Comparison of ENCODE assay signal across 9 mouse cellular contexts in the genomic region with DNA sequence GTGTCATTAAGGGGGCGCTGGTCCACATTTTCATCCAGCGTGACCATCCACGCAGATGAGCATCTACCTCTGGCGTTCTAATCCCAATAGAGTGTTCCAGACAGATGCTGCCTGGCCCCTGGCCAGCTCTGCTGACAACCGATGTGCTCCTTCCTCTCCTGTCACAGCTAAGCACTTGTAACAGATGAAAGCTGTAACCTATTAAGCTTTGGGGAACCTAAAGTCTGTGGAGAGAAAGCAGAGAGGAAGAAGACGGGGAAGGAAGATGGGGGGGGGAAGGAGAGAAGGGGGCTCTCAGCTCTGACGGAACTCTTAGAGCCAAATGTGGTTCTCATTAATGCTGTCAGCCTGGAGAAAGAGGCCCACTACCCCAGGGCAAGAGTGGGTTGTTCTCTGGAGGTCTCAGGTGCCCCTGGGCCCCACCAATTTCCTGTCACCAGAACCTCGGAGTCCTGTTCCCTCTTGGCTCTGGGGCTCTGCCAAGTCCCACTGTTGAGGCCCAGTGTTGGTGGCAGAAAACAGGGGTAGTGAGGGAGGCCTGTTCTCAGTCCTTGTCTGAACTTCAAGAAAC. TPM values are rescaled to one million over a fixed set of nuclear protein-coding genes. Genes with fewer than 3 reads are reported as not detected.
A peak's percentile ranks its signal among the peaks of the same experiment; 100 is the strongest.
DNase-seq lines count a peak whose midpoint lies in the region; ATAC-seq lines count a peak whose summit lies in the region.
"Had no signal": no experiment of that assay in that cellular context is flagged by ENCODE, and none has a peak within 500 bp of the region (broad histone marks: within the 10 kb centered on the region; RNA-seq: fewer than 3 reads in every experiment).

No protein-coding gene starts in this region.

- H3K27me3 ChIP-seq in heart, embryonic 13.5 days (replicated peaks), result no peaks in the 10 kb centered on the region
- H3K27me3 ChIP-seq in embryonic facial prominence, embryonic 12.5 days, result no peaks in the 10 kb centered on the region

- H3K9ac ChIP-seq in heart, embryonic 13.5 days, result peak overlapping the region; percentile 21; the same call in 1 of the 2 replicates
- H3K9ac ChIP-seq in embryonic facial prominence, embryonic 12.5 days, result no peak overlapping the region

- H3K36me3 ChIP-seq in heart, embryonic 13.5 days, result no peaks in the 10 kb centered on the region
- H3K36me3 ChIP-seq in embryonic facial prominence, embryonic 12.5 days, result no peaks in the 10 kb centered on the region

- 30% methylated on average over 8 of the region's 8 CpGs for WGBS in heart, embryonic 13.5 days
- 12% methylated on average over 8 of the region's 8 CpGs for WGBS in embryonic facial prominence, embryonic 12.5 days

- DNase-seq in heart, postnatal 4 days, result no peak
- peak; percentile 48 for DNase-seq in lung, postnatal 10 days
- no peak for DNase-seq in lung, postnatal 25 days (ENCODE audit: low spot score)
- DNase-seq in neural tube, embryonic 10.5 days (ENCODE audit: extremely low spot score, low spot score), result peak; percentile 40
- no peak for DNase-seq in left cerebral cortex, adult 8-10 months (ENCODE audit: low spot score in 2 of 2)
- DNase-seq: thymus, postnatal 25 days had no signal

- peaks cover 41% of the 10 kb centered on the region for H3K4me1 ChIP-seq in heart, embryonic 13.5 days
- peaks cover 52% of the 10 kb centered on the region for H3K4me1 ChIP-seq in embryonic facial prominence, embryonic 12.5 days

- H3K4me3 ChIP-seq in heart, embryonic 13.5 days, result no peak overlapping the region
- H3K4me3 ChIP-seq in embryonic facial prominence, embryonic 12.5 days, result no peak overlapping the region

- no peaks in the 10 kb centered on the region for H3K9me3 ChIP-seq in heart, embryonic 13.5 days
- H3K9me3 ChIP-seq in embryonic facial prominence, embryonic 12.5 days, result no peaks in the 10 kb centered on the region

- H3K27ac ChIP-seq in heart, embryonic 13.5 days (replicated peaks), result peak overlapping the region; percentile 71
- peak overlapping the region; percentile 94 for H3K27ac ChIP-seq in embryonic facial prominence, embryonic 12.5 days

- no peak for ATAC-seq in heart, embryonic 13.5 days (ENCODE audit: extremely low read depth, insufficient number of reproducible peaks, low FRiP score, low TSS enrichment)
- peak; percentile 70 for ATAC-seq in embryonic facial prominence, embryonic 12.5 days (ENCODE audit: insufficient number of reproducible peaks, insufficient read depth, low FRiP score, low TSS enrichment)
- ATAC-seq in erythroid progenitor cell, adult 5-6 weeks (replicated peaks; ENCODE audit: low FRiP score, poor library complexity, severe bottlenecking), result no peak

- no peak overlapping the region for H3K4me2 ChIP-seq in heart, embryonic 13.5 days
- H3K4me2 ChIP-seq in embryonic facial prominence, embryonic 12.5 days (replicated peaks), result no peak overlapping the region; the same call in 1 of the 2 replicates

RNA-seq across cellular contexts. Expression of gene Dupd1, which starts 34.7 kb away (rescaled TPM):
- 0.36 TPM in 1 of 2 replicates, not detected in the other for polyA plus RNA-seq in heart, embryonic 13.5 days (2015; fragmentation: Nextera tagmentation; extraction: Ambion mirVana)
- total RNA-seq in heart, postnatal 4 days (2021), result under 1 TPM in 1 of 2 experiments, not detected in 1; 0.68 TPM
- polyA plus RNA-seq in embryonic facial prominence, embryonic 12.5 days (2016; fragmentation: Nextera tagmentation; extraction: Ambion mirVana), result 0.39 and 0.47 TPM in 2 replicates
- total RNA-seq in erythroid progenitor cell, adult 5-6 weeks (2015; ENCODE audit: low replicate concordance), result not detected in 2 replicates
- total RNA-seq in erythroid progenitor cell, adult 5-6 weeks (2017; ENCODE audit: low replicate concordance), result not detected in 2 replicates
- total RNA-seq in left cerebral cortex, adult 8-10 months (2022), result not detected

Comparison
In these comparisons a context has a peak if more than half of its experiments do, and no peak if none do; other contexts are left out.
1. DNase-seq: peak in lung, postnatal 10 days (single experiment) and neural tube, embryonic 10.5 days (single experiment); none in heart, postnatal 4 days (single experiment), lung, postnatal 25 days (single experiment) and left cerebral cortex, adult 8-10 months (0 of 2).